Mouse (Mus musculus) heart, adult 9 months (tissue): Measurements from ENCODE around the gene Asap3.
A peak's percentile ranks its signal among the peaks of the same experiment; 100 is the strongest.

Experiments
- DNase-seq, 2 experiments: peaks; one replicate each; pipeline ENCODE4 v3.0.0; 2022; ENCODE audit warnings: low spot score in 2 of 2

The Asap3 gene

GRCm38 (mm10) chr4:136249332-136249647 is 43.1 kb downstream of the Asap3 start:
- DNase-seq: no peak

- peak; percentile 66 to 79 for DNase-seq
Observed at GRCm38 (mm10) chr4:136249780-136250179, 43.6 kb downstream of the Asap3 start.

- DNase-seq: no peak
Observed at GRCm38 (mm10) chr4:136255919-136256318, 49.8 kb downstream of the Asap3 start.

- no peak for DNase-seq
Observed at GRCm38 (mm10) chr4:136256696-136257095, 50.5 kb downstream of the Asap3 start.

- DNase-seq: no peak
Observed at GRCm38 (mm10) chr4:136259916-136260315, 53.8 kb downstream of the Asap3 start.

- peak; percentile 80 to 82 for DNase-seq
Observed at GRCm38 (mm10) chr4:136260491-136261180, 54.5 kb downstream of the Asap3 start.

- peak in 1 of 2 experiments; percentile 51 for DNase-seq
Observed at GRCm38 (mm10) chr4:136261912-136262311, 55.7 kb downstream of the Asap3 start.

- no peak for DNase-seq
Observed at GRCm38 (mm10) chr4:136263555-136263954, 57.4 kb downstream of the Asap3 start.

- no peak for DNase-seq
Observed at GRCm38 (mm10) chr4:136266716-136267343, 60.7 kb downstream of the Asap3 start.

GRCm38 (mm10) chr4:136268912-136269311 is 62.7 kb downstream of the Asap3 start:
- no peak for DNase-seq

- peak in 1 of 2 experiments; percentile 44 for DNase-seq
Observed at GRCm38 (mm10) chr4:136270648-136271047, 64.5 kb downstream of the Asap3 start.

GRCm38 (mm10) chr4:136281097-136281496 is 74.9 kb downstream of the Asap3 start:
- DNase-seq: no peak

GRCm38 (mm10) chr4:136281611-136282010 is 75.4 kb downstream of the Asap3 start:
- DNase-seq: no peak

GRCm38 (mm10) chr4:136282621-136283480 is 76.7 kb downstream of the Asap3 start:
- peak; percentile 60 to 80 for DNase-seq

- DNase-seq: no peak
Observed at GRCm38 (mm10) chr4:136283783-136284182, 77.6 kb downstream of the Asap3 start.

- DNase-seq: peak; percentile 90 to 92
Observed at GRCm38 (mm10) chr4:136284455-136284854, 78.3 kb downstream of the Asap3 start, which contains the start of gene Zfp46. Gene Zfp46 (plus strand): TSS chr4:136284683.

GRCm38 (mm10) chr4:136284891-136285290 is 78.7 kb downstream of the Asap3 start:
- DNase-seq: no peak

GRCm38 (mm10) chr4:136285348-136285810 is 79.2 kb downstream of the Asap3 start:
- DNase-seq: peak; percentile 98

GRCm38 (mm10) chr4:136285811-136286371 is 79.7 kb downstream of the Asap3 start:
- peak; percentile 97 to 99 for DNase-seq

- no peak for DNase-seq
Observed at GRCm38 (mm10) chr4:136289918-136290780, 84.0 kb downstream of the Asap3 start.
